Mouse (Mus musculus): ENCODE measurements around the gene Mdk. TPM values are rescaled to one million over a fixed set of nuclear protein-coding genes. Genes with fewer than 3 reads are reported as not detected.
A peak's percentile ranks its signal among the peaks of the same experiment; 100 is the strongest.

The Mdk gene
- polyA plus RNA-seq (2012; ENCODE audit: insufficient read depth, low replicate concordance) = 45.5 and 59.2 TPM in 2 replicates

DNA sequence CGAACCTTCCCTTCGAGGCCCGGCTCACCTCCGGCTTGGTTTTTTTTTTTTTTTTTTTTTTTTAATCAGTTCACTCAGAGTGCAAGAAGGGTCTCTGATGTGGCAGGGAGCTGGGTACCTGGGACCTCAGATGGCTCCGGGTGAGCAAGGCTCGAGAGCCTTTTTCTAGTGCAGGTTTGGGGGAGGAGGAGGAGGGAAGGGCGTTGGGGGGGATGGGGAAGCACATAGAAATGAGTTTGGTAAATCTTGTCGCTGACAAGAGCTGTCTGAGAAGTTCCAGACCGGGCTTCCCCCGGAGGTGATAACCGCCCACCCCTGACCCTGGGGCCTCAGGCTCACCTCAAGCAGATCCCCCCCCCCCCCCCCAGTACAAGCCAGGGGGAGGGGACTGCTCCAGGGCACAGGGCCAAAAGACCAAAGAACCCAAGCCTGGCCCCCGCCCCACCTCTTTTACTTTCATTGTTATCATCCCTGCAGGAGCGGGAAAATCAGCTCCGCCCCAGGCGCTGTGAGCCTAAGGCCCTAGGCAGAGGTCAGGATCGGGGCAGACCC, at the start of gene Mdk:
TSS of gene Mdk (minus strand) at position 138 of the 552 bp plus-strand sequence.
- Histone ChIP-seq H3K27me3 (replicated peaks) (no peaks in the 10 kb centered on the region), H3K36me3 (replicated peaks; ENCODE audit: low read length) (peaks cover 91% of the 10 kb centered on the region), H3K9me3 (no peaks in the 10 kb centered on the region), H3K4me1 (peaks cover 86% of the 10 kb centered on the region), H3K4me3 (replicated peaks) (no peak within 1 kb of the TSS)
- TF ChIP-seq GATA1 (IDR thresholded peaks at IDR 0.05; ENCODE audit: borderline replicate concordance, low read length) (no peak), FLI1 (IDR thresholded peaks at IDR 0.05; ENCODE audit: low read length) (no peak)

GRCm38 (mm10) chr2:91980830-91981229, 48.7 kb upstream of the Mdk start:
- Histone ChIP-seq H3K27me3 (replicated peaks) (peaks cover 42% of the 10 kb centered on the region), H3K4me1 (peaks cover 78% of the 10 kb centered on the region), H3K4me3 (replicated peaks) (no peak overlapping the region), H3K36me3 (replicated peaks; ENCODE audit: low read length) (peaks cover 10% of the 10 kb centered on the region), H3K9me3 (no peaks in the 10 kb centered on the region)
- no peak for TF ChIP-seq GATA1 (IDR thresholded peaks at IDR 0.05; ENCODE audit: borderline replicate concordance, low read length)
- TF ChIP-seq FLI1 (IDR thresholded peaks at IDR 0.05; ENCODE audit: low read length) = no peak

- peaks cover 78% of the 10 kb centered on the region for H3K4me1 ChIP-seq
- peaks cover 10% of the 10 kb centered on the region for H3K36me3 ChIP-seq (replicated peaks; ENCODE audit: low read length)
- peaks cover 48% of the 10 kb centered on the region for H3K27me3 ChIP-seq (replicated peaks)
- TF ChIP-seq FLI1 (IDR thresholded peaks at IDR 0.05; ENCODE audit: low read length) (no peak), GATA1 (IDR thresholded peaks at IDR 0.05; ENCODE audit: borderline replicate concordance, low read length) (no peak)
- no peak overlapping the region for H3K4me3 ChIP-seq (replicated peaks)
- H3K9me3 ChIP-seq = no peaks in the 10 kb centered on the region
Measured at GRCm38 (mm10) chr2:91980245-91980644, 48.1 kb upstream of the Mdk start.

- Histone ChIP-seq H3K4me1 (peaks cover 72% of the 10 kb centered on the region), H3K36me3 (replicated peaks; ENCODE audit: low read length) (peaks cover 10% of the 10 kb centered on the region), H3K27me3 (replicated peaks) (peaks cover 65% of the 10 kb centered on the region), H3K9me3 (no peaks in the 10 kb centered on the region), H3K4me3 (replicated peaks) (no peak overlapping the region)
- TF ChIP-seq GATA1 (IDR thresholded peaks at IDR 0.05; ENCODE audit: borderline replicate concordance, low read length) = no peak
- TF ChIP-seq FLI1 (IDR thresholded peaks at IDR 0.05; ENCODE audit: low read length) = no peak
Measured at GRCm38 (mm10) chr2:91978547-91978946, 46.5 kb upstream of the Mdk start.

DNA sequence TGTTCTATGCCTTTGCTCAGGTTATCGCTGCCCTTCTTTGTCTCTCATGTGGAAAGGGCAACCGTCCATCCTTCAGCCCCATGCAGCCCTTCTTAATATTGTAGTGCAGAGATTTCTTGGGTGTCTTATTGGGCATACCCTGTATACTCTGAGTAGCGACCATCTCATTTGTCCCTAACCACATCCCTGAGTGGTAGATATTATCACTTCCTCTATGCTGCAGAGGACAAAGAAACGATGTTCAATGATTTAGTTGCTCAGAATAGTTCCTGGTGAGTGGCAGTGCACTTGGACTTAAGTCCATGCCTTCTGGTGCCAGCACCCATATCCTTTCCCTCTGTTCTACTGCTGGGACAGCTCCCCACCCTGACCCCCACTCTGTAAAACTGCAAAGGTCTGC, 45.9 kb upstream of the Mdk start:
- Histone ChIP-seq H3K36me3 (replicated peaks; ENCODE audit: low read length) (peaks cover 5% of the 10 kb centered on the region), H3K9me3 (no peaks in the 10 kb centered on the region), H3K4me1 (peaks cover 67% of the 10 kb centered on the region), H3K4me3 (replicated peaks) (no peak overlapping the region), H3K27me3 (replicated peaks) (peaks cover 71% of the 10 kb centered on the region)
- TF ChIP-seq FLI1 (IDR thresholded peaks at IDR 0.05; ENCODE audit: low read length) (no peak), GATA1 (IDR thresholded peaks at IDR 0.05; ENCODE audit: borderline replicate concordance, low read length) (no peak)

DNA sequence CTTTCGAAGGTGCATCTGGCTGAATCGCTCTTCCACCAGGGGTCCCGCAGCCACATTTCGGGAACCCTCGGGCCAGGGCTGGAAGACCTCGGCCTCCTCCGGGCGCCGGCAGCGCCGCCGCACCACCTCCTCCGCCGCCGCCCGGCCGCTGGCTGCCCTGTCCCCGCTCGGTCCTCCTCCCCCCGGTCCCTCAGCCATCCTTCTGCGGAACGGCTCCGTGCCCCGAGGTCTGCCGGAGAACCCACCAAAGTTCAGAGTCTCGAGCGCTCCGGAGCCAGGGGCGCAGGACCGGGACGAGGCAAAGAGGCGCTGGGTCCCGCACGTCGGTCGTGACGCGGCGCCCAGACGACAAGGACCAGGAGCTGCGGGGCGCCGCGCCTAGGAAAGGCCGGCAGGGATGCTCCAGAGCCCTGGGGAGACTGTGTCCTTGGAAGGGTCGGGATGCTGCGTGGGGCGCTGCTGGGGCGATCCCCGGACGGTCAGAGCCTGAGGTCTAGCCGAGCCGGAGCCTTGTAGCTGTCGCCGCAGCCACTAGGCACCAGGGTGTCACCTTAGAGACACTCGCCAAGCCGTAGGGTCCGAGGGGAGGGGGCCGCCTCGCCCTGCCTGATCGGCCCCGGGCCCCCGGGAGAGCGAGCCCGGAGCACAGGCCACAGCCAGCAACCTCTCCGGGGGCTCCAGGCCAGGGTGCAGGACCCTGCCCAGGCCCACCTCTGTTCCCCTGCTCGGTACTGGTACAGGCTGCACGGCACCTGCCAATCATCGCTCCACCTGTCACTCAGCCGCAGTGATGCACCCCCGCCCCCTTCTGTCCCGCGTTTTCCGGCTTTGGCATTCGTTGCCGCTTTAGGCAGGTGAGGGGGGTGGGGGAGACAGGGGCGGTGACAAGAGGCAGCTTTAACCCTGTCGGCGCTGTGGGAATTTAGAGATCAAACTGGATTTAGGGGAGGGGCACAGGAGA, 43.8 kb upstream of the Mdk start, which contains the start of gene Dgkz:
TSS of gene Dgkz (minus strand) at position 284 of the 961 bp plus-strand sequence.
- peak within 1 kb of the TSS; percentile 83 for H3K4me3 ChIP-seq (replicated peaks)

DNA sequence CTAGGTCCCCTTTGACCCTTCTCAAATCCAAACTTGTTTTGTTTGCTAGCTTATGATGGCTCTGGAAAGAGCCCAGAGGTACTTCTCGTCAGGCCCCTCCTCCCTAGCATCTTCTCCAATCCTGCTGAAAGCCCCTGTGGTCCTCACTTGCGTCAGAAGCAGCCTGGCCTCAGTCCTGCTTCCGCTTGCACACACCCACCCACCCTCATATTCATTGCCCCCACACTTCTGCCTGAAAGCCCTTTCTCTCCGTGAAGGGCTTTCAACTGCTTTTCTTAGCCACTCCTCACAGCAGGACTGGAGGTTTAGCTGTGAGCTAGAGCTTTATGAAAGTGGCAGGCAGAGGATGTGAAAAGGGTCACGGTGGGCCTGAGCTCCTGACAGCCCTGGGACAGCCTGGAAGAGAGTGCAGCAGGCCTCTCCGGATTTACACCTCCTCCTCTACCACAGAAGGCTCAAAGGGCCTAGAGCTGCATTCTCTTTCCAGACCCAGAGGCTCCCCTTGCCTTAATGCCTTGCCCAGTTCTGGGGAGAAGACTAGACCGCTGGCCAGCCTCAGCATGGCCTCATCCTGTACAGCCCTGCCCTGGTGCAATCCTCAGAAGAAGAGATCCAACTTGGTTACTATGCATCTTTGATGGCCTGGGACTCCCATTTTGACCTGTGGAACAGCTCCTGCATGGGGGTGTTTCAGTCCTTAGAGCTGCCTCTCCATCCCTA, 41.5 kb upstream of the Mdk start:
- Histone ChIP-seq H3K4me3 (replicated peaks) (no peak overlapping the region), H3K4me1 (peaks cover 56% of the 10 kb centered on the region), H3K9me3 (no peaks in the 10 kb centered on the region), H3K27me3 (replicated peaks) (peaks cover 82% of the 10 kb centered on the region), H3K36me3 (replicated peaks; ENCODE audit: low read length) (no peaks in the 10 kb centered on the region)
- TF ChIP-seq FLI1 (IDR thresholded peaks at IDR 0.05; ENCODE audit: low read length) (no peak), GATA1 (IDR thresholded peaks at IDR 0.05; ENCODE audit: borderline replicate concordance, low read length) (no peak)

More for the DNA sequence above, 43.8 kb upstream of the Mdk start, which contains the start of gene Dgkz:
- Histone ChIP-seq H3K9me3 (no peaks in the 10 kb centered on the region), H3K4me1 (peaks cover 68% of the 10 kb centered on the region), H3K27me3 (replicated peaks) (peaks cover 87% of the 10 kb centered on the region), H3K36me3 (replicated peaks; ENCODE audit: low read length) (no peaks in the 10 kb centered on the region)
- TF ChIP-seq GATA1 (IDR thresholded peaks at IDR 0.05; ENCODE audit: borderline replicate concordance, low read length) (no peak), FLI1 (IDR thresholded peaks at IDR 0.05; ENCODE audit: low read length) (no peak)

- H3K4me1 ChIP-seq = peaks cover 58% of the 10 kb centered on the region
- TF ChIP-seq GATA1 (IDR thresholded peaks at IDR 0.05; ENCODE audit: borderline replicate concordance, low read length) (no peak), FLI1 (IDR thresholded peaks at IDR 0.05; ENCODE audit: low read length) (no peak)
- no peaks in the 10 kb centered on the region for H3K36me3 ChIP-seq (replicated peaks; ENCODE audit: low read length)
- peaks cover 69% of the 10 kb centered on the region for H3K27me3 ChIP-seq (replicated peaks)
- H3K9me3 ChIP-seq = no peaks in the 10 kb centered on the region
- peak overlapping the region; percentile 81 for H3K4me3 ChIP-seq (replicated peaks)
Measured at GRCm38 (mm10) chr2:91972121-91972566, 40.0 kb upstream of the Mdk start.
